Mouse (Mus musculus) effector memory CD4-positive, alpha-beta T cell, adult 5 months (primary cell): ENCODE data around the gene Cnpy4. TPM values are rescaled to one million over a fixed set of nuclear protein-coding genes. Genes with fewer than 3 reads are reported as not detected.

Experiments used
- polyA plus RNA-seq: library from polyadenylated mRNA; unstranded; fragments of 100-300 nt; shearing (Covaris generic); gene quantifications from one replicate; pipeline ENCODE4 v1.2.1, GENCODE M21; 2017

Cnpy4 gene
- 13.4 TPM for polyA plus RNA-seq

DNA sequence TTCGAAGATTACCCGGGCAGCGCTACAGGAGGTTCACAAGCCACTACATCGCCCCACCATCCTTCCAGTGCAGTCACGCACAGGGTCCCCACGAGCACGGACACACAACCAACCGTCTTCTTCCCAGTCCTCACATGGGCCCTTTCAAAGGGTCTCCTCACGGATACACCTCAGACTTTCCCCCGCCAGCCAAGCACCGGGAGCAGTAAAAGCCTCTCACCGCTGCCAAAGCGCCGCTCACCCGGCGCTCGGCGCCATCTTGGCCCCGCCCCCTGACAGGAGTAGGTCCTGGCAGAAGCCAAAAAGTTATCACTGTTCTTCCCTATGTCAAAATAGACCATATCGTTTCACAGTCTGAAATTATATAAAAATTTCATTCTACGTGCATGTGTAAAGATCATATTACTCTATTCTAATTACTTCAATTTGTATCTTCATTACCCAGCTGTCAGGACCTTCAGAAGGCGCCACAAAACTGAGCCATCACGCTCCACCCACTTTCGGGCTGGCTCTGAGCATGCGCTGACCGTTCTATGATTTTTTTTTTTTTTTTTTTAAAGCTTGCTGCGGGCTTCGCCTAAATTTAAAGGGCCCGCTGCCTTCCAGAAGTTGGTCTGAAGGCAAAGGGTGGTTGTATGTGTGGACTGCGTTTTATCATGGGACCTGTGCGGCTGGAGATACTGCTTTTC is at the start of gene Cnpy4, which contains the start of gene Taf6:
Gene Cnpy4 (plus strand): TSS at position 536 of the 689 bp plus-strand sequence.
Gene Taf6 (minus strand): TSS at position 502 of the 689 bp plus-strand sequence.

DNA sequence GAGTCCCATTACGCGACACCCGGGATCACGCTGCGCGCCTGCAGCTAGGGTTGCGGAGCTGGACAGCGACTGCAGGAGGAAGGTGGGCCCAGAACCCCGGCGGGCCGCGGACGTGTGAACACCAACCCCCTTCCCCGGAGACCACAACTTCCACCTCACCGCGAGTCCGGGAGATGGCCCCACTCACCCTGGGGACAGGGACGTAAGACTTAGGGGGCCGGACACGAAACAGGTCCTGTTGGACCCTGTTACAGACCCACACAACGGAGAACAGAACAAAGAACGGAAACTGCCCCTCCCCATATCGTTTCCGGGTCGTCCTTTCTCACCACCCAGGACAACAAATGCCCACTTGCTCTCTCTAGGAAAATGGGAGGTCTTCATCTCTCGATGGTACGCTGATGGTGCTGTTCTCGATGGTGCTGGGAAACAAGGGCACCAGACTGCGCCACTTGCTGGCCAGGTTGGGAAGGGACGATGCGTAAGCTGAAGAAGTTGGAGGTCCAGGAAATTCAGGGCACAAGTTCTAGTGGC is 31.8 kb upstream of the Cnpy4 start, which contains the start of gene Zfp113:
Gene Zfp113 (minus strand): TSS at position 302 of the 534 bp plus-strand sequence.

DNA sequence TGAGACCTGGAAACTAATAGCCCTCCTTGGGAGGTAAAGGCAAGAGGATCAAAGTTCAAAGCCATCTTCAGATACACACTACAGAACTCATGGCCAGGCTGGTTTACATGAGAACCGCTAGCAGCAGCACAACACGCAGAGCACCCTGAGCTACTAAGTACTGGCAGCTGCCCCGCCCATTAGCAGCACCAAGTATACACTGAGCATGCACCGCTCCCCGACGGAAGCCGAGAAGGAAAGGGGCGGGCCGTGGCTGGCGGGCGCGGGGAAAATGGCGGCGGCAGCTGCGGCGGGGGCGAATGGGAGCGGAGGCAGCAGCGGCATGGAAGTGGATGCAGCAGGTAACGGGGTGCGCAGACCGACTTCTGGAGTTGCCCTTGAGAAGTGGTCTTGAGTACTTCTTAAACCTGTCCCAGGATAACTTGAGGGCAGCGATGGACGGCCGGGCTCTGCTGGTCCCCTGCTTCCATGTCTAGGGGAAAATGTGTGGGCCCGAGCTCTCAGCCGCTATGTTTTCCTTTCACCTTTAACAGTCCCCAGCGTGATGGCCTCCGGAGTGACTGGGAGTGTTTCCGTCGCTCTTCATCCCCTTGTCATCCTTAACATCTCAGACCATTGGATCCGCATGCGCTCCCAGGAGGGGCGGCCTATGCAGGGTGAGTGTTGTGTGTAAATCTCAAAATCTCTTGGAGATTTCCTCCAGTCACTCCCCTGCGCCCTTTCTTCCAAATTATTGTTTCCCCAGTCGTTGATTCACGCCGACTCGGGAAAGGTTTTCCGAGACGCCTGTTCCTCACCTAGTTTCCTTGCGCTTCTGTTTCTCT is 26.2 kb upstream of the Cnpy4 start, which contains the start of gene Cops6:
Gene Cops6 (plus strand): TSS at position 230 of the 824 bp plus-strand sequence.

DNA sequence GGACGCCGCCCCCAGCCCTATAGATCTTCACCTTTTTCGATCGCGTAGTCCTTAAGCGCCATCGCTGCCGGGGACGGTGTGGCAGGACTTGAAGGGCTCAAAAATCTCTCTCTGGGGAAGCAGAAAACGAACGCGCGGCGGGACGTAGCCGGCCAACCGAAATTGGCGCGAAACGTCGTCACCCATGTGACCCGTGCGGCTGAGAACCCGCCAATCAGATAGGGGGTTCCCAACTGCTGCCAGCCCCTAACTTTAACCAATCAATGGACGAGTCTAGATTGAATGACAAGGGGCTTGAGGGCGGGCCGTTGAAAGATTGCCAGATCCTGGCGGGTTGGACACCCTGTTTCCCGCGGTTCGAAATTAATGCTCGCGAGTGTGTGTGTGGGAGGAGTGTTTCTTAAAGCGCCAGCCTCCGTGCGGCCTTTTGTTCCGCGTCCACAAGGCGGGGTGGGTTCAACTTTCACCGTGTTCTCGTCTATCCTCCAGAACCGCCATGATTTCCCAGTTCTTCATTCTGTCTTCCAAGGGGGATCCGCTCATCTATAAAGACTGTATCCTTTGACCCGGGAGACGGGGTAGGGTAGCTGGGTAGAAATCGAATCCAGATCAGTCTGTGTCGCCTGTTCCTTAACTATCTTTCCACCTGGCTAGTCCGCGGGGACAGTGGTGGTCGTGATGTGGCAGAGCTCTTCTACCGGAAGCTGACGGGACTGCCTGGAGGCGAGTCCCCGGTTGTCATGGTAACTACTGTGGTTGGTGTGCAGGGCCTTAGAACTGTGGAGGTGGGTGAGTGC is 15.4 kb upstream of the Cnpy4 start, which contains the start of the genes Ap4m1 and Mcm7:
Gene Ap4m1 (plus strand): TSS at position 308 of the 797 bp plus-strand sequence.
Gene Mcm7 (minus strand): TSS at position 728 of the 797 bp plus-strand sequence.

DNA sequence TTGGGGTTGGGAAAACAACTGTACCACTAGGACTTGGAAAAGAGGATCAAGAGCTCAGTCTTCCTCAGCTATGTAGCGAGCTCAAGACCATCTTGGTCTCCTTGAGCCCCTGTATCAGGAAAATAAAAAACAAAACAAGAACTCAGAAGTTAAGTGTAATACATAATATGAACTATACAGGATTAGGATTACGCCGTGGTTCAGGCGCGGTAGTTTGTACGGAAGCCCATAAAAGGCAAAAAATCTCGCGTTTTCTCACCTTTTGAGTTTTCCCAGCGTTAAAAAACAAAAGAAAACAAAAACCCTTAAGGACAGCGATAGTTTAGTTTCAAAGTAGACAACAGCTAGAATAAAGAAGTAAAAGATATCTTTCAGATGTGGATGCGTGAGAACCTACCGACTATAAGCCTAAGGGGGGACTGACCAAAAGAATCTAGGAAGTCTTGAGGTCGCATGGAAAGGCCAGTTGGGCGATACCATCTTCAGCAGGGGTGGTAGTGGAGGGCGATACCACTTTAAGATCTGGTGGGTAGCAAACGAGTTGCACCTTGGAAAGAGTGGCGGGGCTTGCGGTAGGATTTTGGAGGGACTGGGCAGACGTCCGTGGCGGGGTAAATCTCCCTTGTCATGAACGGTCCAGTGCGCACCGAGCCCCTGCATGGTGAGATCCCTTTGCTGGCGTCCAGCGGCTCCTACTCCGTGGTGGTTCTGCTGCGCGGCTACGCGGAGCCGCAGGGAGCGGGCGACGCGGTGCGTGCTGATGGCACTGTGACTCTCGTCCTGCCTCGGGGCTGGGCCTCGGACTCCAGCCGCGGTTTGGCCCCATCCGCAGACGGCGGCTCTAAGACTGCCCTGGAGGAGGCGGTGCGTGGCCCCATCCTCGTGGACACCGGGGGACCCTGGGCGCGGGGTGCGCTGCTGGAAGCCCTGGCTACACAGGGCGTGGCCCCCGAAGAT is 6.8 kb downstream of the Cnpy4 start, which contains the start of gene Mblac1:
Gene Mblac1 (plus strand): TSS at position 544 of the 957 bp plus-strand sequence.

DNA sequence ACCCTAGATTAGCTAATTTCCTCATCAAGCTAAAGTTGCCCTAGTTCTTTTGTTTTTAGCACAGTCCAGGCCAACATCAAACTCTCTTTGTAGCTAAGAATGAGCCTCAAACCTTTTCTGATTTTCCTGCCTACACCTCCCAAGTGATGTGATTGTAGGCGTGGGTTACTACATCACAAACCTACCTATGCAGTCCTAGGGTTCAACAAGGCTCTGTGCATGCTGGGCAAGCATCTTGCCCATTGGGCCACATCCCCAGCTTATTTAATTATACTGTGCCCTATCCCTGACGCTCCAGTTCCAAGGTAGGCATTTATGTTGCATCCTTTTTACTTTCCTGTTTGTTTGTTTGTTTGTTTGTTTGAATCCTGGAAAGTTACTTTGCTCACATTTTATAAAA is 38.4 kb downstream of the Cnpy4 start, which contains the start of gene Nxpe5:
Gene Nxpe5 (plus strand): TSS at position 199 of the 400 bp plus-strand sequence.

Other genes with a start within 250 kb of the Cnpy4 start
- 0.09 TPM for gene Gjc3, start 224.4 kb upstream of the Cnpy4 start, polyA plus RNA-seq
- gene Azgp1, start 206.0 kb upstream of the Cnpy4 start, polyA plus RNA-seq: not detected
- gene Smok3a, start 166.2 kb upstream of the Cnpy4 start, polyA plus RNA-seq: 0.34 TPM
- gene Smok3b, start 166.1 kb upstream of the Cnpy4 start, polyA plus RNA-seq: not detected
- not detected for gene Smok3c, start 134.3 kb upstream of the Cnpy4 start, polyA plus RNA-seq
- gene Zkscan1, start 102.4 kb upstream of the Cnpy4 start, polyA plus RNA-seq: 14.8 TPM
- gene Zscan21, start 70.6 kb upstream of the Cnpy4 start, polyA plus RNA-seq: 25.6 TPM
- gene Zfp113, start 31.7 kb upstream of the Cnpy4 start, polyA plus RNA-seq: 6.5 TPM
- gene Cops6, start 26.4 kb upstream of the Cnpy4 start, polyA plus RNA-seq: 120 TPM
- 7.1 TPM for gene Ap4m1, start 15.5 kb upstream of the Cnpy4 start, polyA plus RNA-seq
- 54.5 TPM for gene Mcm7, start 15.1 kb upstream of the Cnpy4 start, polyA plus RNA-seq
- gene Taf6, start within 50 bp of the Cnpy4 start, polyA plus RNA-seq: 30.8 TPM
- not detected for gene Mblac1, start 6.8 kb downstream of the Cnpy4 start, polyA plus RNA-seq
- gene Nxpe5, start 38.4 kb downstream of the Cnpy4 start, polyA plus RNA-seq: not detected
- gene Lamtor4, start 68.0 kb downstream of the Cnpy4 start, polyA plus RNA-seq: 32.6 TPM
- gene BC037034, start 76.5 kb downstream of the Cnpy4 start, polyA plus RNA-seq: 20.1 TPM
- not detected for gene Gal3st4, start 85.4 kb downstream of the Cnpy4 start, polyA plus RNA-seq
- not detected for gene Gm43720, start 92.5 kb downstream of the Cnpy4 start, polyA plus RNA-seq
- gene Gpc2, start 92.5 kb downstream of the Cnpy4 start, polyA plus RNA-seq: 2.1 TPM
- 0.75 TPM for gene Stag3, start 92.8 kb downstream of the Cnpy4 start, polyA plus RNA-seq
- 2.5 TPM for gene Pvrig, start 154.5 kb downstream of the Cnpy4 start, polyA plus RNA-seq